Mouse (Mus musculus) frontal cortex, adult (tissue): ENCODE results near the gene Stat3.

Experiments used
- ATAC-seq: cut with Nextera tagmentation; 2 replicates; pipeline ENCODE4 v1.9.2; 2017; ENCODE audit warnings: mild to moderate bottlenecking, moderate library complexity, mixed read lengths; ENCODE audit not compliant: low TSS enrichment

Gene Stat3

GRCm38 (mm10) chr11:100964180-100964579, 24.8 kb upstream of the Stat3 start:
- no peak for ATAC-seq

GRCm38 (mm10) chr11:100963647-100964046, 24.3 kb upstream of the Stat3 start:
- no peak for ATAC-seq

GRCm38 (mm10) chr11:100962371-100962911, 23.1 kb upstream of the Stat3 start:
- no peak for ATAC-seq

- peak; percentile 57; the same call in 1 of the 2 replicates for ATAC-seq
Observed at GRCm38 (mm10) chr11:100960540-100960939, 21.2 kb upstream of the Stat3 start.

GRCm38 (mm10) chr11:100959826-100960225, 20.5 kb upstream of the Stat3 start:
- ATAC-seq: no peak

GRCm38 (mm10) chr11:100959464-100959810, 20.1 kb upstream of the Stat3 start:
- ATAC-seq: no peak

- no peak for ATAC-seq
Observed at GRCm38 (mm10) chr11:100958613-100959463, 19.5 kb upstream of the Stat3 start.

- ATAC-seq: no peak
Observed at GRCm38 (mm10) chr11:100957915-100958469, 18.7 kb upstream of the Stat3 start.

- peak; percentile 73; the same call in 1 of the 2 replicates for ATAC-seq
Observed at GRCm38 (mm10) chr11:100957244-100957643, 17.9 kb upstream of the Stat3 start.

GRCm38 (mm10) chr11:100949540-100949939, 10.2 kb upstream of the Stat3 start:
- no peak for ATAC-seq

- no peak for ATAC-seq
Observed at GRCm38 (mm10) chr11:100948317-100948716, 9.0 kb upstream of the Stat3 start.

GRCm38 (mm10) chr11:100947548-100947947, 8.2 kb upstream of the Stat3 start:
- no peak for ATAC-seq

GRCm38 (mm10) chr11:100946862-100947261, 7.5 kb upstream of the Stat3 start:
- ATAC-seq: no peak

- no peak for ATAC-seq
Observed at GRCm38 (mm10) chr11:100942388-100942787, 3.0 kb upstream of the Stat3 start.

GRCm38 (mm10) chr11:100938711-100939511, 429 bp downstream of the Stat3 start:
- peak; percentile 98; the same call in 1 of the 2 replicates for ATAC-seq

- ATAC-seq: no peak
Observed at GRCm38 (mm10) chr11:100938112-100938511, 1.2 kb downstream of the Stat3 start.

GRCm38 (mm10) chr11:100937295-100937694, 2.0 kb downstream of the Stat3 start:
- ATAC-seq: no peak

GRCm38 (mm10) chr11:100935373-100936355, 3.7 kb downstream of the Stat3 start:
- no peak for ATAC-seq

- no peak for ATAC-seq
Observed at GRCm38 (mm10) chr11:100931254-100931921, 8.0 kb downstream of the Stat3 start.

- ATAC-seq: no peak
Observed at GRCm38 (mm10) chr11:100930611-100931010, 8.7 kb downstream of the Stat3 start.
